Mouse (Mus musculus) layer of hippocampus, postnatal 36 days (tissue): ENCODE results near the gene Ccdc12. TPM values are rescaled to one million over a fixed set of nuclear protein-coding genes. Genes with fewer than 3 reads are reported as not detected.

Experiments used
- DNase-seq, 2 experiments: peaks; one replicate each; pipeline ENCODE4 v3.0.0; 2022
- total RNA-seq, 2 experiments: library from RNA; stranded (reverse); gene quantifications; 2 replicates each; pipeline ENCODE4 v1.2.3; 2021

Ccdc12 gene
- total RNA-seq, 2 experiments from 2014 or later: 48.3 to 54.5 TPM

DNA sequence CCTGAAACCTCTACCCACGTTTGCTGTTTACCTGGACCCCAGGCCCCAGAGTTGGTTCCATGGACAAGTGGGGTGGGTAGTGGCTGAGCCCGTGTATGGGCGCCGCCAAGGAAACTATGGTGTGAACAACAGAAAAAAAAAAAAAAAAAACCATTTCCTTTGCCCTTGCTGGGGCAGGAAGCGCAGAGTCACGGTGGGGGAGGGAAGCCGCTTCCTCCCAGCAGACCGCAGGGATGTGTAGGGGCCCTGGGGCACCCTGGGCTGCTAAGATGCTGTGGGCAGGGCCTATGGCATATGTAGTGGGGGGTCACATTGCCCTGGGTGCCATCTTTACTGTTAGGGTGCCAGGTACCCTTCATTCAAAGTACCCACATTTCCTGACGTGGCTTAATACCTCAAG lies 11.1 kb upstream of the Ccdc12 start:
- DNase-seq: no peak

DNA sequence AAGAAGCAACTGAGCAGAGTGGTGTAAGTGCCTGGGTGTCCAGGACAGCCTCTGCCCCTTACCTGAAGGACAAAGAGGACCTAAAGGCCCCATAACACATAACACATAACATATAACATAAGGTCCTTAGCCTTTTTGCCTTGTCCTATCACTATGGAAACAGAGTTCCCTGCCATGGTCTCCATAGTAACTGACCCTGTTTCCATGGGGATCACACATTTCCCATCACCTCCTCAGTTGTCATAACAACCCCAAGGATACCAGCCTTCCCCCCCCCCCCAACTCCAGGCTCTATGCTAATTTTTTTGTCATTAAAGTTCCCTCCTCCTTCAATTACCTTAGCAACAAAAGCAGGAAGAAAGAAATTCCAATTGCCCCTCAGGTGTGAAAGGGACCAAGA lies 6.5 kb upstream of the Ccdc12 start:
- DNase-seq: no peak

DNA sequence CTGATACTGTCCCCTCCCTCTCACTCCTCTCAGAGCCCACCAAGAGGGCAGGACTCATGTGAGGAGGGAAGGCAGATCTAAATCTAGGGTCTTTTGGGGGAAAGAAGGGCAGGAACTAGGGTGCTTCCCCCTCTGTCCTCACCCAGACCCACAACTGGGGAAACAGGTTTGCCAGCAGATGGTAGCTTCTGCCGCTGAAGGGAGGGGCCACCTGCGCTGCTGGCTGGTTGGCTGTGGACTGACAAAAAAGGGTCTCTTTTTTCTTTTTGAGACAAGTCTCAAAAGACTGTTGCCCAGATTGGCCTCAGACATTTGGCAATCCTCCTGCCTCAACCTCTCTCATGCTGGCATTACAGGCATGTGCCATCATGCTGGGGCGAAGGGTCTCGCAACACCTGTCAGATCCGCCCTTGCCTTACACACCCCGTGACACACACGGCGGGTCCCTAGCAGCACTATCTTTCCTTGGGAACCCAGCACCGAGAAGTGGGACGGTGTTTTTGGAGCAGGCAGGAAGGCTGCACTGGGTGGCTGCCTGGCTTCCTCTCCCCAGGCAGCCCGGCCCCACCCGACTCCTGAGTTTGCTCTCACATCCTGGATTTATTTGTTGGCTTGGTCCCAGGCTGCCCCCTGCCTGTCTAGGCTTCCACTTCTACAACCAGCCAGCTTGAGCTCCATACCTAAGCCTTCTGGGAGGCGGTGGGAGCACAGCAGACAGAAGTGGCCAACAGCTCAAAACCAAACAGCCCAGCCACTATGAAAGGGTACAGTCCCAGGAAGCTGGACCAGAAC lies 4.2 kb upstream of the Ccdc12 start:
- no peak for DNase-seq

DNA sequence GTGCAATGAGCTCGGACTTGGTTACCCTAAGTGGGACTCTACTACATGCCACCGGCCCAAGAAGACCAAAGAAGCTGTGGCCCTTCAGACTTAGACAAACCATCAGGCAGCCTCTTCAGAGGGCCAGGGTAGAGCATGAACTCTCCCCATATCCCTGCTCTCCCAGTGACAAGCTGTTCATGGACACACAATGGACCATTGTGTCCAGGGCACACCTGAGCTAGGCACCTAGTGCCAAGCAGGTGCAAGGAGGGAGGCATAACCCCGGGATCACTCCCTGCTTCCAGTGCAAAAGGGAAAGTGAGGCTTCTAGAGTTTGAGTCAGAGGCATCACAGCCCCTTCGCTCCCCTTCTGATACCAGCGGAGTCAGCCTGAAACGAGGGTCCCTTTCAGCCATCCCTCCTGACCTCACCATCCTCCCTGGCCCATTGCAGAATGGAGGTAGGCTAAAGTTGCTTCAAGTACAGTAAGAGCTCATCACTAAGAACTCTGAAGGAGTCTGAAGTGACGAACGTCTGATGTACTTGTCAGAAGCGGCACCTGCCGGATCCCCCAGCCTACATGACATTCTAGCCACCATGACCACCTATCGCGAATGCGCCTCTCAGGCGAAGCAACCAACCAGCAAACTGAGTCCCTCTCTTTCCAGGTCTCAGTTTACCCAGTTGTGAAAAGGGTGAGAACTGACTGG lies 3.2 kb upstream of the Ccdc12 start:
- DNase-seq: no peak

DNA sequence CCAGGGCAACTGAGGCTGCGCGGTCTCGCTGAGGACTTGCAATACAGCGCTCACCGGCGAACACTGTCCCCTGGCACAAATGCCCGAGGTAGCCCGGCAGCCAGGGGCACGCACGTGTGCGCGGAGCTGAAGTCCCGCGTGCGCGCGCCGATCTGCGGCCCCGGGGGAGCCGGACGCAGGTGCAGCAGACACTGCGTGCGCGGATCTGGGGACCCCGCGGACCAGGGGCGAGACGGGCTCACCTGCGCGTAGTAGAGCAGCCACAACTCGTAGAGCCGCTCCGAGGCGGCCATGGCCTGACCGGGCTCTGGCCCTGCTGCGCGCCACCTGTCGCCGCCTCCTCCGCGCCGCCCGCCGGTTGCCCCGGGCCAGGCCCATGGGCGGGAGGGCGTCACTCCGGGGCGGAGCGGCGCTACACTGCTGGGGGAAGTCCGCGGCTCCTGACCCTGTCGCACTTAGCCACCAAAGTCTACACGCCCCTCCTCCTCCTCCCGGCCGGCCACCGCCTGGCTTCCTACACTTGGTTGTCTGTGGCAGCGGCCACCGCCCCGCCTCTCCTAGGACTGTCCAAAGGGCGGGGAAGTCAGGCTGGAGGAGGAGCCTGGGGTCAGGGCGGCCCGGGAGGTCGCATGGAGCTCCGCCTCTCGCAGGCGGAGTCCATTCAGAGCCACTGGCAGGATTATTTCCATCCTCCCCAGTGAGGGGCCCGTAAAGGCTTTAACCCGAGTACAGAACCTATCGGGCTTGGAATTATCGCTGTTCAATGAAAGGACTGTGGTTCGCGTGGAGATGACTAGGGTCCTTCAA lies 2.4 kb upstream of the Ccdc12 start, which contains the start of gene Nbeal2:
Nbeal2 (minus strand) TSS at position 507 of the 807 bp plus-strand sequence.
- DNase-seq: peak; percentile 80 to 85

DNA sequence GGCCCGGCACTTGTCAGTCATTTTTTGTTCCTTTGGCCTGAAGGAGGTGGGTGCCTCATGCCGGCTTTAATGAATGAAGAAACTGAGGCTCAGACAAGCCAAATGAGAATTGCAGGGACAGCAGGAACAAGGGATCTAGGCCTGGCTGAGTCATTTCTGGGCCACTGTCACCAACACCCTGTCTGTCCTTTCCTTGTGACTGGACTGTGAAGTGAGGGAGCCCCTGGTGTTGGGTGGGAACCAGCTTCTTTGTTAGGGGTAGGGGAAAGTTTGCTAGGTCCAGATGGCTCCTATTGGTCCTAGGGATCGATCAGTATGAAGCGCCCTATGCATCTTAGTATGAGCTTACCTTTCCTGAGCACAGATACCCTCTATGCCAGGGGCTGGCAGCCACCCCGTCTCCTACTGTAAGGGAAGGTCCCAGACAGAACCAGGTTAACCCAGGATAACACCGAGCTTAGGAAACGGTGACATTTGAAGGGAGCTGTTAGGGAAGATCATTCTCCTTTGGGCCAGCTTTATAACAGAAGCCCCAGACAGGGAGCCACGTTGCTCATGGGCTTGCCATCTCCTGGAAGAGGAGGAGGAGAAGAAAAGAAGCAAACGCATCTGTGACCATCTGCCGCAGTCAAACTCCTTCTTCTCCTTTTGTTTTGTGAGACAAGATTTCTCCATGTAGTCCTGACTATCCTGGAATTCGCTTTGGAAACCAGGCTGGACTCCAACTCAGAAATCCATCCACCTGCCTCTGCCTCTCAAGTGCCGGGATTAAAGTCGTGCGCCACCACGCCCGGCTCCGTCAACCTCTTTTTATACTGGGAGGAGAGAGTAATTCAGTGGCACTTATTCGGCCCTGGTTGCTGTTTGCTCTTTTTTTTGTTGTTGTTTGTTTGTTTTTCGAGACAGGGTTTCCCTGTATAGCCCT lies 1.3 kb upstream of the Ccdc12 start:
- DNase-seq: no peak

DNA sequence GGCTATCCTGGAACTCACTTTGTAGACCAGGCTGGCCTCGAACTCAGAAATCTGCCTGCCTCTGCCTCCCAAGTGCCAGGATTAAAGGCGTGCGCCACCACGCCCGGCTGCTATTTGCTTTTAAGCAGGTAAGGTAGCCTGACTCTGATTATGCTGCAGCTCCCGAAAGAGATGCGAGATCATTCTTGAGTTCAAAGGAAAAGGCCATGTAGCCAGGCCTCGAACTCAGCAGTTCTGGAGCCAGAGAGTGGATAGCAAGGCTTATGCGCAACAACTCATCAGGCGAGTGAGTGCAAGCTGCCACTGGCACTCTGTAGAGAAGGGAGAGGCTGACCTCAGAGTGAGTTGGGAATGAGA lies 674 bp upstream of the Ccdc12 start:
- DNase-seq: no peak

DNA sequence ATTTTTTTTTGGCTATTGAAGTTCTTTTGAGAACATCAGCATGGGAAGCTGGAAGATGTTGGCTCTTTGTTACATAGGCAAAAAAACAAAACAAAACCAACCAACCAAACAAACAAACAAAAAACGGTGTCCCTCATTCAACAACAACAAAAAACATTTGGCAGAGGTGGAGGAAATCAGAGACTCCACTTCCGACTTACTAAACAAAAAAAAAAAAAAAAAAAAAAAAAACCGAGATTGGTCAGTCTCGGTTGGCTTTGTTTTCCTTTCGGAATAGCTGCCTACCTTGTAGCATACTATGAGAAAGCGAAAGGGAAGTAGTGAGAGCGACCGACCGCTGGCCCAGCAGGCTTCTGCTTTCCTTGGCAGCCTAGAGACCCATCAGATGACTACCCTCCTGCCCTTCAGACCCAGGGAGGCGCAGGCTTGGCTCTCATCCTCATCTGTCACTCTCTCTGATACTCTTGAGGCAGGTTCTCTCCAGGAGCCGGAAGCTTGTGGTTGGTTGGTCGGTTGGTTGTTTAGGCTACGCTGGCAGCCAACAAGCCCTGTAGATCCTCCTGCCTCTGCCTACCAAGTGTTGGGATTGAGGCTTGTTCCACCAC lies 1.3 kb downstream of the Ccdc12 start:
- no peak for DNase-seq

DNA sequence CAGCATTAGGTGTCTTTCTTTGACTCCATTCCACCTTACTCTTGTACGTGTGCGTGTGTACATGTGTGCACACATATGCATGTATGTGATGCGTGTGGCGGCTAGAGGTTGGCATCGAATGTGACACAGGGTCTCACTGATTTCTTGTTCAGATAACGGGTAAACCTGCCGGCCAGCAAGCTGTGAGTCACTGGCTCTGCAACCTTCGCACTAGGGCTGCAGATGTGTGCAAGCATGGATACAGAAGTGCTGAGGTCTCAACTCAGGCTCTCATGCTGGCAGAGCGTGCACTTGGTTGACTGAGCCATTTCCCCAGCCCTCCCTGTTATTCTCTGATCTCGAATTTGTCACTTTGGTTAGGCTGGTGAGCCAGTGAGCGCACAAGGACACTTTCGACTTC lies 3.2 kb downstream of the Ccdc12 start:
- DNase-seq: no peak

DNA sequence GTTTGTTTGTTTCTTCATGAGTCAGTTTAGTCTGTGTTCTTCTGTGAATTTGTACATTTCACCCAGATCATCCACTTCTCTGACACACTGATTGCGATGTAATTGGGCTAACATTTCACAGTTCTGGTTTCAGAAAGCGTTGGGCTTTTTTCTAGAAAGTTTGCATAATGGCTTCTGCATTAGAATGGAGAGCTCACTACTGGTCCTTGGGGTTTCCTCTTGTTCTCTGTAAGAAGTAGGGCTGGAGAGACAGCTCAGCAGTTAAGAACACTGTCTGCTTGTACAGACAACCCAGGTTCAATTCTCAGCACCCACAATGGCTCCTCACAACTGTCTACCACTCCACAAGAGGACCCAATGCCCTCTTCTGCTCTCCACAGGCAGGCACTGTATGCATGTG lies 3.9 kb downstream of the Ccdc12 start:
- DNase-seq: no peak

DNA sequence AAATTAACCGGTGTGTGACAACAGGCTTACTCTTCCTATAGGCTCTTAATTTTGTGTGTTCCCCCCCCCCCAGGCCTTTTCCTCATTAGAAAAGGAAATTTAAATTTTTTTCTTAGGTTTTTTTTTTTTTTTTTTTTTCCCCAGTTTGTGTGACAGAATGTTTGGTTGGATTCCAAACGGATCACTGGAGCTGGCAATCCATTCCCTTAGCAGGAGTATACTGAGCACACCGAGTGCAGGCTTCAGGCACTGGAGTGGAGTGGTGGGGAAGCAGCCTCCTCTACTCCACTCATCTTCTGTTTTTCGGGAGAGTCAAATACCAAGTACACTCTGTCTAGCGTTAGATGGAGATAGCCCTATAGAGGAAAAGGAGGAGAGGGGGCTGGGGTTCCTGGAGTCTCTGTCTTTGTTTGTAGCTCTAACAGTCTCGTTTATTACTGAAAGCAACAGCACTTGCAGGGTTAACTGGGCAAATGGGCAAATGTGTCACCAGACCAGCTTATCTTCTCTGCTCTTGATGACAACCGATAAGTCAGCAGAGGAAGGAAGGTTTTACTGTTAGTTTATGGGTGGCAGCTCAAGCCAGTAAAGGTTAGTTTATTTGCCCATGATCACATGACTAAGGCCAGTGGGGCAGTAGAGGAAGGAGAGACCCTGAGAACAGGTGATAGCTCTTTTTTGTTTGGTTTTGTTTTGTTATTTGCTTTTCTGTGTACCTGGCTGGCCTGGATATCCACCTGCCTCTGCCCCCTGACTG lies 4.7 kb downstream of the Ccdc12 start:
- no peak for DNase-seq

DNA sequence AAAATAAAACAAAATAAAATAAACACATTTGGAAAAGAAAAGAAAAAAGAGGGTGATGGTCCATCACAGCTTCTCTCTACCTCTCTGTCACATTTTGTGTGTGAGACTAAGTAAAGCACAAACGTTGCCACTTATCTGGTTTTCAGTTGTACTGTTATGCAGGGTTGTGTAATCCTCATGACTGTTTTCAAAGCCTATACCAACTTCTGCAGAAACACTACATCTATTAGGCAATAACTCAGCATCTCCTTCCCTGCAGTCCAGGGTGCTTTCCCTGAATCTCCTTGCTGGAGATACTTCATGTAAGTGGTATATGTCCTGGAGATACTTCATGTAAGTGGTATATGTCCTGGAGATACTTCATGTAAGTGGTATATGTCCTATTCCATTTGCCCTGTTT lies 6.5 kb downstream of the Ccdc12 start:
- no peak for DNase-seq

DNA sequence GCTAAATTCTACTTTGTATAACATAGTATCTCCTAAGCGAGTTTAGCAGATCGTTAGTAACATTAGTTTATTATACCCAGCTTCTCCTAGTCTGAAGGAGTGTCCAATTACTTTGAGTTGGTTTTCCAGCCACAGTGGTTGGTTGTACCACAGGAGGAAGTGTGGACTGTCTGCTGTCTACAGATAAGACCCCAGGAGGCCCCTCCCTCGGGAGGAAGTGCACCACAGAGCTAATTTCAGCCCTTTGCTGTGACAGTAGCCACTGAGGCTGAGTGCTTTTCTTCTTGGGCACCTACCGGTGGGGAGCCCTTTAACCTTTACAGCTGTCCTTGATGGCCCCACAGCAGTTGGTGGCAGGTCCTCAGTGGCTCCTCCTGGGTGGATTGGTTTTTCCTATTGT lies 9.6 kb downstream of the Ccdc12 start:
- no peak for DNase-seq

DNA sequence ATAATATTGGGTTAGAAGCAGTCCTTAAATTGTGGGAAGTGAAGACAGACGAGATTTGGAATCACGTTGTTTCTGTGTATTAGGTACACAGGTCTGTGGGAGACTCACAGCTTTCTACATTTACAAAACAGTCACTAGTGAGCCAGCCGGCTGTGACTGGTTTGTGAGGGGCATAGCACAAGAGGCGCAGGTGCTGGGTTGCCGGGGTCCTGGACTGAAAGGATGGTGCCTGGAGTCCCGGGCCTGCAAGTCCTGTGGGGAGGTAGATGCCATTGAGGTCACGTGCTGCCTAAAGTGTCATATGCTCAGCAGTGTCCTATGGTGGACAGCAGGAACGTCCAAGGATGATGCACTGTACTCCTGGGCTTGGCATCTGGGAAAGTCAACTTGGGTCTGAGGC lies 10.1 kb downstream of the Ccdc12 start:
- DNase-seq: no peak

DNA sequence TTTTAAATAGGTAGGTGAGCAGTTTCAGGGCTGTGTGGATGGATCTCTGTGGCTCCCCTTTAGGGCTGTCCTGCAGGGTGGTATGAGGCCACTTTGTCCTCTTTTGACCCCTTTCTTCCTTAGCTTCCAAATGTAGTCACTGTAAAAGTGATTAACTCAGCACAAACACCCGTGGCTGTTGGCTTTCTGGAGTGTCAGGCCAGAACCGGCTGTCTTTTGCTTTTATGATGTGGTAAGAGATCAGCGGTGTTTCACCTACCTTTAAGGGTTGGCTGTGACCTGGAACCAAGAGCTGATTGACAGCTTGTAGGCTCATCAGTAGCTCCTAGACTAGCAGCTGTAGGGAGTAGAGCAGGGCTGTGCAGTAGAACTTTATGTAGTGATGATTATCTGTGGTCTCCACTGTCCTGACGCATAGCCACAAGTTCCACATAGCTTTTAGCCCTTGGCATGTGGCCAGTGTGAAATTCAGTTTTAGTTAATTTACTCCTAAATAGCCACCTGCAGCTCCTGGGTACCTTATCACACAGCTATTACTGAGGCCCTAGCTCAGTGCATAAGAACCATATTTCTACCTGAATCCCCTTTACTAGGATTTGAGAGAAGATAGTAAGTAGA lies 11.0 kb downstream of the Ccdc12 start:
- DNase-seq: no peak

DNA sequence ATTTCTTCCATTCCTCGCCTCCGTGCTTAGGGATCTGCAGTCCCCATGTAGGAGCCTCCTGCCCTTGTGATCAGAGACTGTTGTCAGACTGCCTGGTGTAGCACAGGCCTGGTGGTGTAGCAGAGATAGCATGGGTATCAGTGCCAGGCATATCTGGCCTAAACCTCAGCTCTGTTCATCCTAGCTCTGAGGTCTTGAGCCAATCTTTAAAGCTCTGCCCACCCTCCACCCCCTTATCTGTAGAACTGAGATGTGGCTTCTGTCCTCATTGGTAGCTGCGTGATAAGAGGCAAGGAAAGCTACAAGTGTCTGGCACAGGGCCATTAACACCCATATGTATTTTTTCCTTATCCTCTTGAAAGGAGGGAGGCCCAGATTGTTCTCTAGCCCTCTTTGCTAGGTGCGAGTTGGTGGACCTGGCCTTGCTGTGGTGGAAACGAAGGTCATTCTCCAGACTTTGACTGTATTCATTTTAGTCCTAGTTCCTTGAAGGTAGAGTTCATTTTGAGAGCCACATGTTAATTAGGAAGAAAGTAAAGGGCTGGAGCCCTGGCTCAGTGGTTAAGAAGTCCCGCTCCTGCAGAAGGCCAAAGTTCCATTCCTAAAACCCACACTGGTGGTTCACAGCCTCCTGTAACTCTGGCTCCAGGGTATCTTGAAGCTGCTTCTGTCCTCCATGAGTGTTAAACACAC lies 12.4 kb downstream of the Ccdc12 start:
- no peak for DNase-seq

DNA sequence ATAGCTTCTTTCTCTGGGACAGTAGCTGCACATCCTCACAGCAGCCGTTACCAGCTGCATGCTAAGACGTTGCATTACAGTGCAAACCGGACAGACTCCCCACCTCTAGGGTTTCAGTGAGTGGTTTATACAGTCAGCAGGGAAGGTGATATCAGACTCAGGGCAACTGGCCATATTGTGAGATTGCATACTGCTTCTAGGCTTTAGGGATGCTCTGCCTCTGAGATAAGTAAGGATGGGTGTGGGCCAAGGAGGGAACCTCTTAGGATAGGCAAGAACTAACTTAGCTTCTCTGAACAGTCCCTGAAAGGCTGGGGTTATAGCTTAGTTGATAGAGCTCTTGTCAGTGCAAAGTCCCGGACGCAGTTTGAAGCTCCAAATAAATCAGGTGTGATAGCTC lies 13.5 kb downstream of the Ccdc12 start:
- DNase-seq: no peak

DNA sequence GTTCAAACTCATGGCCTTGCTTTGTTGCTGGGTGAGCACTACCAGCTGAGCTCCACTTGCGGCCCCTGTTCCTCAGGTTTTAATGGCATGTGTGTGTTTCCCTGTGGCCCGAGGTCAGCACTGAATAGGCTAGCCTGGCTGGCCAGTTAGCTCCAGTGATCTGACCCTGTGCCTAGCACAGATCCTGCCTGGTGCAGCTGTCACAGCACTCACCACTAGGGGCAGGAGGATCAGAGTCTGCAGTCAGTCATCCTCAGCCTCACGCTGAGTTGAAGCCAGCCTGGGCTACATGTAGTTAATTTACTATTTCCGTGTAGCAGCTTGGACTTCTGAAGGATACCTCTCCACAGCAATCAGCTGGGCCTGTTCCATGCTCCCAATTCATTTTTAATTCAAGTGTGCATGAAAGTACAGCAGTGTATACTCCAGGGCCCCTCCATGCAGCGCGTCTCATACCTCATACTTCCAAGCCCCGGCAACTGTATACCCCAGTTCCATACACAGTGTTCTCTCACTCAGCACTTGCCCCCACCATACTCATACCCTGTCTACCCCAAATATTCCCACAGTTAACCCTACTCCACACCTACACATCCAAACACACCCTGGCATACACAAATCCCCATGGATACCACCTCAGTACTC lies 16.3 kb downstream of the Ccdc12 start:
- no peak for DNase-seq

DNA sequence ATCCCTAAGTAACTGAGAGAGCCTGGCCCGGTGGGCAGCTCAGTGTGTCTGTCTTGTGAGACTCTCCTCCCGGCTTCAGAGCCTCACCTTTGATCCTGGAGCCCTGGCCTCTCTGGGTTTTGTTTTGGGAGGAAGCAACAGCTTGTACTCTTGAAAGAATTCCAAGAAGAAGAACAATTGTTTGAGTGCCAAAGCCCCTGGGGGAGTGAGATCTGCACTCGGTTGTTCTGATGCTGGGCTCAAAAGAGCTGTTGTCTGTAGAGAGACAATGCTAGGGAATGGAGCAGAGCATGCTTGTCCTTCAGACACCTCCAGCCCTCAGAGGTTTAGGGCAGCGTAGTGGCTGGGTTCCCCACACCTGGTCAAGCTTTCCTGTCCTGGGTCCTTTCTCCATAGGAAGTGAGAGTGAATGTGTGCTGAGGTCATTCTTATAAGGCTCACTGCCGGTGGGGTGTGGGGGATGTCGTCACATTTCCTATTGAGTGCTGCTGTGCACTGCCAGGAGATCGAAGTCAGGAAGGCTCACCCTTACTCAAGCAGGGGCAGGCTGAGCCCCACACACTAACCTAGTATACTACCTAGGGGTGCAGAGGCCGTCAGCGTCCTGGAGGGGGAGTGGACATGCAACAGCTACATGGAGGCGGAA lies 16.9 kb downstream of the Ccdc12 start:
- no peak for DNase-seq
